In genomic region chr13:51100233-51101015, GRCm38 (mm10) we compare ENCODE assay signal across 8 mouse cellular contexts. TPM values are rescaled to one million over a fixed set of nuclear protein-coding genes. Genes with fewer than 3 reads are reported as not detected.
DNase-seq lines count a peak whose midpoint lies in the region; ATAC-seq and TF ChIP-seq lines count a peak whose summit lies in the region.

Spin1 (plus strand) TSS chr13:51100880.

- TF ChIP-seq CTCF in spleen, adult 2 months (IDR thresholded peaks at IDR 0.05; ENCODE audit: extremely low read depth, insufficient read depth, insufficient read length, insufficient replicate concordance): no peak

- peak within 1 kb of the TSS; percentile 87 for H3K4me3 ChIP-seq in embryonic facial prominence, embryonic 14.5 days (ENCODE audit: low read depth, low read length)
- H3K4me3 ChIP-seq in kidney, embryonic 14.5 days (ENCODE audit: low read length): peak within 1 kb of the TSS; percentile 69
- peak within 1 kb of the TSS; percentile 89 for H3K4me3 ChIP-seq in limb, embryonic 14.5 days (replicated peaks; ENCODE audit: low read length)
- H3K4me3 ChIP-seq in midbrain, embryonic 16.5 days (ENCODE audit: low read depth, low read length): peak within 1 kb of the TSS; percentile 80
- H3K4me3 ChIP-seq in spleen, adult 2 months (ENCODE audit: extremely low read depth, insufficient read depth, insufficient read length): peak within 1 kb of the TSS; percentile 100

- peak; percentile 45 for DNase-seq in 3T3-L1 (ENCODE audit: low read depth, low spot score)
- DNase-seq in adrenal gland, postnatal 36 days: peak; percentile 88 to 93
- DNase-seq in embryonic facial prominence, embryonic 14.5 days (ENCODE audit: low spot score): peak; percentile 79
- peak; percentile 82 to 85 for DNase-seq in heart, adult 9 months (ENCODE audit: low spot score in 2 of 2)
- DNase-seq in limb, embryonic 14.5 days (ENCODE audit: low spot score): peak; percentile 67
- peak; percentile 41 to 83 for DNase-seq in spleen, adult 2 months (ENCODE audit: low read depth in 1 of 2, low spot score in 2 of 2)

- H3K36me3 ChIP-seq in embryonic facial prominence, embryonic 14.5 days (ENCODE audit: control insufficient read depth, insufficient read depth, low read length): no peaks in the 10 kb centered on the region; the same call in 1 of the 2 replicates
- no peaks in the 10 kb centered on the region for H3K36me3 ChIP-seq in kidney, embryonic 14.5 days (ENCODE audit: control insufficient read depth, insufficient read depth, low read length)
- H3K36me3 ChIP-seq in limb, embryonic 14.5 days (ENCODE audit: control insufficient read depth, insufficient read depth, low read length): no peaks in the 10 kb centered on the region
- H3K36me3 ChIP-seq in midbrain, embryonic 16.5 days (ENCODE audit: control insufficient read depth, insufficient read depth, low read length): no peaks in the 10 kb centered on the region
- H3K36me3 ChIP-seq in spleen, adult 2 months (ENCODE audit: control insufficient read depth, insufficient read depth, low read length): no peaks in the 10 kb centered on the region

- 0% methylated on average over 26 of the region's 85 CpGs for WGBS in embryonic facial prominence, embryonic 14.5 days
- under 1% methylated on average over 67 of the region's 85 CpGs for WGBS in kidney, embryonic 14.5 days
- WGBS in limb, embryonic 14.5 days: under 1% methylated on average over 25 of the region's 85 CpGs
- 1% methylated on average over 53 of the region's 85 CpGs for WGBS in midbrain, embryonic 16.5 days
- under 1% methylated on average over 85 of the region's 85 CpGs for WGBS in spleen, adult 2 months

- peaks cover 14% of the 10 kb centered on the region; the same call in 1 of the 2 replicates for H3K4me1 ChIP-seq in embryonic facial prominence, embryonic 14.5 days (ENCODE audit: control insufficient read depth, insufficient read depth, low read length)
- H3K4me1 ChIP-seq in kidney, embryonic 14.5 days (ENCODE audit: control insufficient read depth, insufficient read depth, low read length): no peaks in the 10 kb centered on the region; the same call in 1 of the 2 replicates
- H3K4me1 ChIP-seq in limb, embryonic 14.5 days (ENCODE audit: control insufficient read depth, insufficient read depth, low read length): peaks cover 21% of the 10 kb centered on the region
- H3K4me1 ChIP-seq in midbrain, embryonic 16.5 days (ENCODE audit: control insufficient read depth, insufficient read depth, low read length): peaks cover 26% of the 10 kb centered on the region
- peaks cover 2% of the 10 kb centered on the region for H3K4me1 ChIP-seq in spleen, adult 2 months (ENCODE audit: control insufficient read depth, insufficient read depth, insufficient read length)

- peak within 1 kb of the TSS; percentile 96 for H3K4me2 ChIP-seq in embryonic facial prominence, embryonic 14.5 days (ENCODE audit: low read depth, low read length)
- peak within 1 kb of the TSS; percentile 94 for H3K4me2 ChIP-seq in kidney, embryonic 14.5 days (replicated peaks; ENCODE audit: low read depth, low read length)
- H3K4me2 ChIP-seq in limb, embryonic 14.5 days (replicated peaks; ENCODE audit: low read depth, low read length, severe bottlenecking): peak within 1 kb of the TSS; percentile 78
- peak within 1 kb of the TSS; percentile 70 for H3K4me2 ChIP-seq in midbrain, embryonic 16.5 days (ENCODE audit: low read length)

- H3K27me3 ChIP-seq in embryonic facial prominence, embryonic 14.5 days (replicated peaks; ENCODE audit: control insufficient read depth, insufficient read depth, low read length): no peaks in the 10 kb centered on the region
- no peaks in the 10 kb centered on the region for H3K27me3 ChIP-seq in kidney, embryonic 14.5 days (ENCODE audit: control insufficient read depth, insufficient read depth, low read length)
- no peaks in the 10 kb centered on the region for H3K27me3 ChIP-seq in limb, embryonic 14.5 days (ENCODE audit: control insufficient read depth, insufficient read depth, low read length)
- H3K27me3 ChIP-seq in midbrain, embryonic 16.5 days (ENCODE audit: control insufficient read depth, insufficient read depth, low read depth, low read length): no peaks in the 10 kb centered on the region
- no peaks in the 10 kb centered on the region for H3K27me3 ChIP-seq in spleen, adult 2 months (ENCODE audit: control insufficient read depth, insufficient read depth, low read length)

- H3K9me3 ChIP-seq in embryonic facial prominence, embryonic 14.5 days (ENCODE audit: control insufficient read depth, low read length): peaks cover 12% of the 10 kb centered on the region; the same call in 1 of the 2 replicates
- peaks cover 3% of the 10 kb centered on the region; the same call in 1 of the 2 replicates for H3K9me3 ChIP-seq in kidney, embryonic 14.5 days (ENCODE audit: control insufficient read depth, low read length)
- no peaks in the 10 kb centered on the region for H3K9me3 ChIP-seq in limb, embryonic 14.5 days (ENCODE audit: control insufficient read depth, low read length)
- no peaks in the 10 kb centered on the region; the same call in 1 of the 2 replicates for H3K9me3 ChIP-seq in midbrain, embryonic 16.5 days (replicated peaks; ENCODE audit: control insufficient read depth, low read length, poor library complexity, severe bottlenecking)

- peak within 1 kb of the TSS; percentile 99 for H3K9ac ChIP-seq in embryonic facial prominence, embryonic 14.5 days (ENCODE audit: low read depth, low read length)
- peak within 1 kb of the TSS; percentile 98 for H3K9ac ChIP-seq in kidney, embryonic 14.5 days (ENCODE audit: low read depth, low read length)
- H3K9ac ChIP-seq in limb, embryonic 14.5 days (ENCODE audit: low read depth, low read length, severe bottlenecking): peak within 1 kb of the TSS; percentile 99
- H3K9ac ChIP-seq in midbrain, embryonic 16.5 days (ENCODE audit: low read depth, low read length): peak within 1 kb of the TSS; percentile 98

- H3K27ac ChIP-seq in embryonic facial prominence, embryonic 14.5 days (replicated peaks; ENCODE audit: low read depth, low read length): peak within 1 kb of the TSS; percentile 97
- peak within 1 kb of the TSS; percentile 86 for H3K27ac ChIP-seq in kidney, embryonic 14.5 days (ENCODE audit: low read depth, low read length)
- peak within 1 kb of the TSS; percentile 96 for H3K27ac ChIP-seq in limb, embryonic 14.5 days (replicated peaks; ENCODE audit: low read depth, low read length)
- H3K27ac ChIP-seq in midbrain, embryonic 16.5 days (ENCODE audit: low read length): peak within 1 kb of the TSS; percentile 96
- peak within 1 kb of the TSS; percentile 98 for H3K27ac ChIP-seq in spleen, adult 2 months (ENCODE audit: insufficient read depth, low read length)

- peak; percentile 68; the same call in 1 of the 2 replicates for TF ChIP-seq POLR2A in limb, embryonic 14.5 days (IDR thresholded peaks at IDR 0.05; ENCODE audit: borderline replicate concordance, extremely low read depth, insufficient read depth, insufficient read length)
- TF ChIP-seq POLR2A in spleen, adult 2 months (IDR thresholded peaks at IDR 0.05; ENCODE audit: low read depth, low read length): no peak; the same call in 1 of the 2 replicates

- ATAC-seq in embryonic facial prominence, embryonic 14.5 days (ENCODE audit: low read depth): peak; percentile 84
- ATAC-seq in kidney, embryonic 14.5 days (ENCODE audit: low FRiP score, low TSS enrichment): peak; percentile 91
- peak; percentile 90 for ATAC-seq in limb, embryonic 14.5 days (ENCODE audit: low FRiP score, low read depth)
- ATAC-seq in midbrain, embryonic 16.5 days: peak; percentile 90

RNA-seq across cellular contexts. Expression of gene Spin1, which starts in this region (rescaled TPM):
- total RNA-seq in adrenal gland, postnatal 36 days (2021): 10 to 100 TPM; 73.0 to 80.7 TPM
- 95.6 and 99.9 TPM in 2 replicates for polyA plus RNA-seq in embryonic facial prominence, embryonic 14.5 days (2014; fragmentation: Nextera tagmentation; extraction: Ambion mirVana)
- 65.8 and 107 TPM in 2 replicates for polyA plus RNA-seq in kidney, embryonic 14.5 days (2014; fragmentation: Nextera tagmentation; extraction: Ambion mirVana)
- polyA plus RNA-seq in limb, embryonic 14.5 days (2012; rRNA removed): 70.6 and 82.1 TPM in 2 replicates
- 115 and 131 TPM in 2 replicates for polyA plus RNA-seq in limb, embryonic 14.5 days (2014; fragmentation: Nextera tagmentation; extraction: Ambion mirVana)
- polyA plus RNA-seq in midbrain, embryonic 16.5 days (2015; fragmentation: Nextera tagmentation; extraction: Ambion mirVana): 181 and 183 TPM in 2 replicates
- polyA plus RNA-seq in spleen, adult 2 months (2012; rRNA removed): 11.5 and 12.2 TPM in 2 replicates

Comparison
In these comparisons a context has a peak if more than half of its experiments do, and no peak if none do; other contexts are left out.
1. Peak in every context shown above with its lines: DNase-seq, ATAC-seq, H3K4me3 ChIP-seq and H3K27ac ChIP-seq.